Mouse (Mus musculus) fat pad, adult 2 months (tissue): ENCODE measurements around the gene Gm12216.
"Not testable (repeated sequence)": the region's sequence is repeated elsewhere in the genome, so short reads cannot be mapped to it uniquely, and the experiment has no call there.

ENCODE experiments used
- DNase-seq: peaks from one replicate; pipeline ENCODE4 v3.0.0-alpha.2; 2011; ENCODE audit warnings: low read depth, low spot score; ENCODE audit errors: extremely low read depth

The Gm12216 gene

GRCm38 (mm10) chr11:53873909-53874704 lies 15.1 kb upstream of the Gm12216 start:
- not testable (repeated sequence) for DNase-seq

- DNase-seq: no peak
Observed at GRCm38 (mm10) chr11:53871786-53872507, 12.9 kb upstream of the Gm12216 start.

GRCm38 (mm10) chr11:53869172-53869571 lies 10.1 kb upstream of the Gm12216 start:
- DNase-seq: no peak

- DNase-seq: not testable (repeated sequence)
Observed at GRCm38 (mm10) chr11:53868323-53868722, 9.3 kb upstream of the Gm12216 start.

- not testable (repeated sequence) for DNase-seq
Observed at GRCm38 (mm10) chr11:53864724-53865310, 5.8 kb upstream of the Gm12216 start.

GRCm38 (mm10) chr11:53860944-53861343 lies 1.9 kb upstream of the Gm12216 start:
- not testable (repeated sequence) for DNase-seq

GRCm38 (mm10) chr11:53858058-53858760 lies 847 bp downstream of the Gm12216 start:
- no peak for DNase-seq

GRCm38 (mm10) chr11:53853665-53854064 lies 5.4 kb downstream of the Gm12216 start:
- no peak for DNase-seq

GRCm38 (mm10) chr11:53851795-53852194 lies 7.3 kb downstream of the Gm12216 start:
- no peak for DNase-seq

GRCm38 (mm10) chr11:53849588-53850320 lies 9.3 kb downstream of the Gm12216 start:
- no peak for DNase-seq

- no peak for DNase-seq
Observed at GRCm38 (mm10) chr11:53845680-53846079, 13.4 kb downstream of the Gm12216 start.

- DNase-seq: no peak
Observed at GRCm38 (mm10) chr11:53843106-53843505, 15.9 kb downstream of the Gm12216 start.

- no peak for DNase-seq
Observed at GRCm38 (mm10) chr11:53842161-53842581, 16.9 kb downstream of the Gm12216 start.

GRCm38 (mm10) chr11:53841514-53841913 lies 17.5 kb downstream of the Gm12216 start:
- no peak for DNase-seq

- peak; percentile 36 for DNase-seq
Observed at GRCm38 (mm10) chr11:53839663-53840642, 19.1 kb downstream of the Gm12216 start.

- no peak for DNase-seq
Observed at GRCm38 (mm10) chr11:53839147-53839546, 19.9 kb downstream of the Gm12216 start.

GRCm38 (mm10) chr11:53837731-53838130 lies 21.3 kb downstream of the Gm12216 start:
- DNase-seq: no peak

GRCm38 (mm10) chr11:53835379-53836010 lies 23.6 kb downstream of the Gm12216 start:
- no peak for DNase-seq

- DNase-seq: no peak
Observed at GRCm38 (mm10) chr11:53825409-53825808, 33.6 kb downstream of the Gm12216 start.
